Mouse (Mus musculus) embryo, embryonic 9.5 days (tissue): ENCODE measurements at regions not wholly inside any gene's neighbourhood (a gene's known extent, or its start where the extent isn't known, plus 50 kb on each side); places are given as distances from the start of the nearest gene placed in this dataset.

Source experiments
- DNase-seq: peaks from one replicate; pipeline ENCODE4 v3.0.0-alpha.2; 2017; ENCODE audit errors: extremely low spot score

- no peak for DNase-seq
These were observed 587.4 kb upstream of the Kdm8 start for GRCm38 (mm10) chr7:124857106-124857505.

- no peak for DNase-seq
These were observed 583.1 kb upstream of the Kdm8 start for GRCm38 (mm10) chr7:124861397-124861796.

GRCm38 (mm10) chr7:124868133-124868603, 576.3 kb upstream of the Kdm8 start:
- peak; percentile 3 for DNase-seq

- DNase-seq: no peak
These were observed 575.9 kb upstream of the Kdm8 start for GRCm38 (mm10) chr7:124868621-124869020.

- no peak for DNase-seq
These were observed 563.7 kb upstream of the Kdm8 start for GRCm38 (mm10) chr7:124880771-124881170.

GRCm38 (mm10) chr7:124907233-124907632, 537.2 kb upstream of the Kdm8 start:
- no peak for DNase-seq

GRCm38 (mm10) chr7:124907662-124908296, 536.7 kb upstream of the Kdm8 start:
- no peak for DNase-seq

GRCm38 (mm10) chr7:124914061-124914460, 530.4 kb upstream of the Kdm8 start:
- no peak for DNase-seq

- DNase-seq: no peak
These were observed 530.0 kb upstream of the Kdm8 start for GRCm38 (mm10) chr7:124914479-124914878.

GRCm38 (mm10) chr7:124914972-124915371, 529.5 kb upstream of the Kdm8 start:
- DNase-seq: no peak

GRCm38 (mm10) chr7:124915637-124916036, 528.8 kb upstream of the Kdm8 start:
- DNase-seq: no peak

- no peak for DNase-seq
These were observed 526.8 kb upstream of the Kdm8 start for GRCm38 (mm10) chr7:124917606-124918120.

- no peak for DNase-seq
These were observed 521.7 kb upstream of the Kdm8 start for GRCm38 (mm10) chr7:124922806-124923205.

GRCm38 (mm10) chr7:124933573-124933972, 510.9 kb upstream of the Kdm8 start:
- no peak for DNase-seq

GRCm38 (mm10) chr7:124939357-124939756, 505.1 kb upstream of the Kdm8 start:
- DNase-seq: no peak

- DNase-seq: no peak
These were observed 502.9 kb upstream of the Kdm8 start for GRCm38 (mm10) chr7:124941527-124941926.

GRCm38 (mm10) chr7:124946424-124946823, 498.1 kb upstream of the Kdm8 start:
- no peak for DNase-seq

GRCm38 (mm10) chr7:124957329-124957728, 487.1 kb upstream of the Kdm8 start:
- DNase-seq: no peak

GRCm38 (mm10) chr7:124974870-124975488, 469.5 kb upstream of the Kdm8 start:
- no peak for DNase-seq

- peak; percentile 9 for DNase-seq
These were observed 455.0 kb upstream of the Kdm8 start for GRCm38 (mm10) chr7:124989456-124989855.

GRCm38 (mm10) chr7:124990695-124991094, 453.8 kb upstream of the Kdm8 start:
- no peak for DNase-seq

GRCm38 (mm10) chr7:124996538-124996937, 447.9 kb upstream of the Kdm8 start:
- no peak for DNase-seq

- no peak for DNase-seq
These were observed 443.8 kb upstream of the Kdm8 start for GRCm38 (mm10) chr7:125000669-125001068.
